Mouse (Mus musculus) ovary, postnatal 10 days (tissue): ENCODE results near the gene Nek5.

Experiments
- DNase-seq: peaks from one replicate; pipeline ENCODE4 v3.0.0; 2022; ENCODE audit warnings: low spot score

Nek5 gene

GRCm38 (mm10) chr8:22089226-22089625, 35.6 kb downstream of the Nek5 start:
- no peak for DNase-seq

GRCm38 (mm10) chr8:22079313-22080007, 45.4 kb downstream of the Nek5 start:
- no peak for DNase-seq

GRCm38 (mm10) chr8:22061126-22061525, 63.7 kb downstream of the Nek5 start:
- DNase-seq, result no peak

GRCm38 (mm10) chr8:22060446-22060889, 64.4 kb downstream of the Nek5 start, which contains the start of gene Alg11:
Alg11 (plus strand) TSS chr8:22060721.
- DNase-seq, result peak; percentile 69

GRCm38 (mm10) chr8:22059821-22060445, 64.9 kb downstream of the Nek5 start, which contains the start of gene Atp7b:
Atp7b (minus strand) TSS chr8:22060305.
- no peak for DNase-seq

- DNase-seq, result no peak
Observed at GRCm38 (mm10) chr8:22059153-22059738, 65.6 kb downstream of the Nek5 start.

- no peak for DNase-seq
Observed at GRCm38 (mm10) chr8:22058368-22058767, 66.5 kb downstream of the Nek5 start.

- DNase-seq, result no peak
Observed at GRCm38 (mm10) chr8:22056850-22057249, 68.0 kb downstream of the Nek5 start.

- DNase-seq, result no peak
Observed at GRCm38 (mm10) chr8:22055492-22055877, 69.4 kb downstream of the Nek5 start.

GRCm38 (mm10) chr8:22054674-22055491, 70.0 kb downstream of the Nek5 start:
- DNase-seq, result no peak

- no peak for DNase-seq
Observed at GRCm38 (mm10) chr8:22047699-22048464, 77.0 kb downstream of the Nek5 start.

- DNase-seq, result no peak
Observed at GRCm38 (mm10) chr8:22043706-22044105, 81.1 kb downstream of the Nek5 start.

- DNase-seq, result no peak
Observed at GRCm38 (mm10) chr8:22042515-22042914, 82.3 kb downstream of the Nek5 start.

- DNase-seq, result no peak
Observed at GRCm38 (mm10) chr8:22040153-22040509, 84.7 kb downstream of the Nek5 start.

GRCm38 (mm10) chr8:22039468-22040152, 85.2 kb downstream of the Nek5 start:
- DNase-seq, result no peak

GRCm38 (mm10) chr8:22037022-22037421, 87.8 kb downstream of the Nek5 start:
- DNase-seq, result no peak

GRCm38 (mm10) chr8:22036137-22036536, 88.7 kb downstream of the Nek5 start:
- DNase-seq, result no peak

- no peak for DNase-seq
Observed at GRCm38 (mm10) chr8:22030990-22031389, 93.9 kb downstream of the Nek5 start.

- no peak for DNase-seq
Observed at GRCm38 (mm10) chr8:22028973-22029372, 95.9 kb downstream of the Nek5 start.

GRCm38 (mm10) chr8:22025241-22025640, 99.6 kb downstream of the Nek5 start:
- no peak for DNase-seq
